Mouse (Mus musculus) lung, embryonic 15.5 days (tissue): ENCODE measurements around the gene Gngt2. TPM values are rescaled to one million over a fixed set of nuclear protein-coding genes. Genes with fewer than 3 reads are reported as not detected.
A peak's percentile ranks its signal among the peaks of the same experiment; 100 is the strongest.

Experiments
- ATAC-seq: fragments of 200-750 bp; cut with Nextera tagmentation; 2 replicates; pipeline ENCODE4 v1.8.0; 2017; ENCODE audit warnings: moderate number of reproducible peaks, borderline replicate concordance; ENCODE audit not compliant: low FRiP score, low TSS enrichment; ENCODE audit errors: extremely low read depth
- H3K27ac ChIP-seq: fragments of 300-500 bp; sonication (generic); 2 replicates; pipeline ENCODE4 v1.5.1; 2015; ENCODE audit warnings: moderate library complexity, mild to moderate bottlenecking, inconsistent platforms
- H3K27me3 ChIP-seq: fragments of 300-500 bp; sonication (generic); 2 replicates; pipeline ENCODE4 v1.6.1; 2015; ENCODE audit warnings: inconsistent platforms
- H3K36me3 ChIP-seq: fragments of 300-500 bp; sonication (generic); 2 replicates; pipeline ENCODE4 v1.6.1; 2015; ENCODE audit warnings: inconsistent platforms
- H3K4me1 ChIP-seq: fragments of 300-500 bp; sonication (generic); 2 replicates; pipeline ENCODE4 v1.6.1; 2015; ENCODE audit warnings: inconsistent platforms
- H3K4me2 ChIP-seq: fragments of 300-500 bp; sonication (generic); 2 replicates; pipeline ENCODE4 v1.6.1; 2015; ENCODE audit warnings: inconsistent platforms, mild to moderate bottlenecking, moderate library complexity
- H3K4me3 ChIP-seq: fragments of 300-500 bp; sonication (generic); 2 replicates; pipeline ENCODE4 v1.5.1; 2015; ENCODE audit warnings: mild to moderate bottlenecking, inconsistent platforms
- H3K9ac ChIP-seq: fragments of 300-500 bp; sonication (generic); 2 replicates; pipeline ENCODE4 v1.6.1; 2015; ENCODE audit warnings: inconsistent platforms
- H3K9me3 ChIP-seq: fragments of 300-500 bp; sonication (generic); 2 replicates; pipeline ENCODE4 v1.6.1; 2016; ENCODE audit warnings: inconsistent platforms
- WGBS: fragments of 180-500 bp; shearing (Covaris S2); methylation state at CpG from one replicate; pipeline ENCODE4 v1.1.7; 2015; 5-methylcytosine and 5-hydroxymethylcytosine counted together
- polyA plus RNA-seq: library from polyadenylated mRNA; unstranded; fragments of >200 nt; fragmentation: Nextera tagmentation; extraction: Ambion mirVana; gene quantifications from 2 replicates; pipeline ENCODE4 v1.2.1, GENCODE M21; 2015

The Gngt2 gene
- polyA plus RNA-seq, 1 experiment from 2014 or later, result 20.9 TPM

DNA sequence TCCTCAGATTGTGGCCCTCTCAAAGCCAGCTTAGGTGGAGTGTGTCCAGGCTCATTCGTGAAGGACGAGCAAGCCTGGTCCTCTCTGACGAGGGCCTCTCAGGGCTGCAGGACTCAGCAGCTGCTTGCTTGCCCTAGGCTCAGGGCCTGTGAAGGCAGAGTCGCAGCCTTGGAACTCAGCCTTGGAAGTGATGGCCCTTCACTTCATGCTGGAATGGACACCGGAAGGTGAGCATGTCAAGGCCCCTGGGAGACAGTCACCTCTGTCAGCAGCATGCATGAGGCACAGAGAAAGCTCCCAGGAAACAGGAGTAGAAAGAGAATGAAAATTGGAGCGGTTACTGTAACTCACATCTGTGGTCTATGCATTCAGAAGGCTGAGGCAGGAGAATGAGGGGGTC lies 25.3 kb upstream of the Gngt2 start:
- Histone ChIP-seq H3K27ac (no peak overlapping the region), H3K36me3 (no peaks in the 10 kb centered on the region), H3K27me3 (no peaks in the 10 kb centered on the region), H3K4me2 (no peak overlapping the region), H3K9ac (no peak overlapping the region), H3K4me1 (no peaks in the 10 kb centered on the region), H3K4me3 (no peak overlapping the region), H3K9me3 (no peaks in the 10 kb centered on the region)
- WGBS, result 75% methylated on average over 6 of the region's 6 CpGs
- no peak for ATAC-seq

DNA sequence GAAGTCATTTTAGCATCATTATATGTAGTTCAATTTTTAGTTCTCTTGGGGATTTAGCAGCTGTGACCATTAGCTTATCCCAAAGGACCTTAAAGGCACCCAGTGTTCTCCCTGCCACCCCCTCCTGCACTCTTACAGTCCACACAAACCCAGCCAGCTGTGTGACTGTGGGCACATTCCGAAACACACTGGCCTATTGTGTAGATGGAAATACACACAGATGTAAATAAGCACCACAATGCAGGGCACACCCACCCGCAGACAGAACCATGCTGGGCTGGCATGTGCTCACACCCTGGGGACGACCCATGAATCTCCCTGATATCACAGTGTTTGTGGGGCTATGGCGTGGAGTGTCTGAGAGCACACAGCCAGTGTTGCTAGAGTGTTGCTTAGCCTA lies 24.8 kb upstream of the Gngt2 start:
- Histone ChIP-seq H3K27me3 (no peaks in the 10 kb centered on the region), H3K9me3 (no peaks in the 10 kb centered on the region), H3K36me3 (no peaks in the 10 kb centered on the region), H3K27ac (no peak overlapping the region), H3K4me1 (no peaks in the 10 kb centered on the region), H3K4me2 (no peak overlapping the region), H3K9ac (no peak overlapping the region), H3K4me3 (no peak overlapping the region)
- no peak for ATAC-seq
- WGBS, result 71% methylated on average over 4 of the region's 4 CpGs

DNA sequence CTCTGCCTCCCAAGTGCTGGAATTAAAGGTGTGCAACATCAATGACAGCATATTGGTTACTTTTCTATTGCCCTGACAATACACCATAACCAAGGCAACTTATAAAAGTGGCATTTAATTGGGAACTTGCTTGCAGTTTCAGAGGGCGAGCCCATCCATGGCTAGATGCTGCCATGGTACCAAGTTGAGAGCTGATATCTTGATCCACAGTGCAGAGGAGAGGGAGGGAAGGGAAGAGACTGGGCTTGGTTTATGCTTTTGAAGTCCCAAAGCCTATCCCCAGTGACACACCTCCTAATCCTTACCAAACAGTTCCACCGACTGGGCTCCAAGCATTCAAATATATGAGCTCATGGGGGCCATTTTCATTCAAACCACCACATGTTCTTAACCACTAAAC lies 22.9 kb upstream of the Gngt2 start:
- no peak for ATAC-seq
- 81% methylated on average over 2 of the region's 2 CpGs for whole genome bisulfite sequencing
- H3K4me3 ChIP-seq, result no peak overlapping the region
- H3K27ac ChIP-seq, result no peak overlapping the region
- H3K4me1 ChIP-seq, result no peaks in the 10 kb centered on the region
- no peaks in the 10 kb centered on the region for H3K9me3 ChIP-seq
- H3K4me2 ChIP-seq, result no peak overlapping the region
- no peaks in the 10 kb centered on the region for H3K36me3 ChIP-seq
- no peak overlapping the region for H3K9ac ChIP-seq
- H3K27me3 ChIP-seq, result no peaks in the 10 kb centered on the region

DNA sequence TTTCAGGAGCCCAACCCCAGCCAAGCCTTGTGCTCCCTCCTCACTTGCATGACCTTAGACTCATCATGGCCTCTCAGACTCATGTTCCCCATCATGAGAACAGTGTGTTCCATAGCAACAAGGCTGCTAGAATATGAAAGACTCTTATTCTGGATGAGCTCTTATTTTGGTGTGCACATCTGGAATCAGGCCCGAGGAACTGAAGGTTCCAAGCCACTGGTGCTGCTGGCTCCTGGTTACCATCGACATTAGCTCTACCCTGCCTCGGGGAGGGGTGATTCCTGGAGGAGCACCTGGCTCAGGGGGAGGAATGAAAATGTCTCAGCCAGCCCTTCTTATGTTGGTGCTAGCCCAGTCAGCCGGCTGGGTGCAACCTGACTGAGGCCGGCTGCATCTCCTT lies 22.2 kb upstream of the Gngt2 start:
- Histone ChIP-seq H3K27me3 (no peaks in the 10 kb centered on the region), H3K9ac (no peak overlapping the region), H3K9me3 (no peaks in the 10 kb centered on the region), H3K4me1 (no peaks in the 10 kb centered on the region), H3K4me3 (no peak overlapping the region), H3K4me2 (no peak overlapping the region), H3K36me3 (no peaks in the 10 kb centered on the region), H3K27ac (no peak overlapping the region)
- ATAC-seq, result no peak
- 58% methylated on average over 5 of the region's 5 CpGs for WGBS

DNA sequence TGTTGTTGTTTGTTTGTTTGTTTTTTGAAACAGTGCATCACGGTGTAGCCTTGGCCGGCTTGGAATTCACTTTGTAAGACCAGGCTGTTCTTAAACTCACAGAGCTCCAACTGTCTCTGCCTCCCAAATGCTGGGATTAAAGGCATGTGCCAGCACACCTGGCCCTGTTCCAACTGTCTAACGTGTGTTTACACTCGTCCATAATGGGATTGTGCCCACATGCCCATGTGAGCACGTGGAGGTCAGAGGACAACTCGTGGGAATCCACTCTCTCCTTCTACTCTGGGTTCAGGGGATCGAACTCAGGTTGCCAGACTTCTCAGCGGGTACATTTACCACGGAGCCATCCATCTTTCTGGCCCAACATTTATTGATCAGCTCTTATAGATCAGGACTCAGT lies 21.6 kb upstream of the Gngt2 start:
- WGBS, result 64% methylated on average over 9 of the region's 9 CpGs
- Histone ChIP-seq H3K36me3 (no peaks in the 10 kb centered on the region), H3K4me1 (no peaks in the 10 kb centered on the region), H3K9me3 (no peaks in the 10 kb centered on the region), H3K4me2 (no peak overlapping the region), H3K9ac (no peak overlapping the region), H3K27me3 (no peaks in the 10 kb centered on the region), H3K27ac (no peak overlapping the region), H3K4me3 (no peak overlapping the region)
- no peak for ATAC-seq

DNA sequence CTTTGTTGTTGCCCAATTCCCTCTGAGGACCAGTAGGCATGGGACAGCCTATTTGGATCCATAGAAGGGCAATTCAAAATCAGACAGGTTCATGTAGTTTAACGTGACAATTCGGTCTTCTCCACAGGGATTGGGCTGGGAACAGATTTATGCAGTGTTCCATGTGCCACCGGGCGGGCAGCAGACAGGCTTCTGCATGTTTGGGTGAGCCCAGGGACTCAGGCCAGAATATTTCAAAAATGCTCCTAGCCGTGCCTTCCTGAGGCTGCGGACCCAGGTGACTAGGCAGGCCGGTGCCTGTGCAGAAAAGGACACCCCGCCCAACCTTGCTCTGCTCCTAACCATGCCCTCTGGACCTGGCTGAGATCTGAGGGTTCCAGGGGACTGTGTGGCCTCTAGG lies 17.9 kb upstream of the Gngt2 start:
- Histone ChIP-seq H3K4me2 (no peak overlapping the region), H3K27ac (no peak overlapping the region), H3K9me3 (no peaks in the 10 kb centered on the region), H3K36me3 (no peaks in the 10 kb centered on the region), H3K4me3 (no peak overlapping the region), H3K9ac (no peak overlapping the region), H3K27me3 (peaks cover 6% of the 10 kb centered on the region; the same call in 1 of the 2 replicates), H3K4me1 (peaks cover 4% of the 10 kb centered on the region; the same call in 1 of the 2 replicates)
- 82% methylated on average over 8 of the region's 8 CpGs for WGBS
- ATAC-seq, result no peak

DNA sequence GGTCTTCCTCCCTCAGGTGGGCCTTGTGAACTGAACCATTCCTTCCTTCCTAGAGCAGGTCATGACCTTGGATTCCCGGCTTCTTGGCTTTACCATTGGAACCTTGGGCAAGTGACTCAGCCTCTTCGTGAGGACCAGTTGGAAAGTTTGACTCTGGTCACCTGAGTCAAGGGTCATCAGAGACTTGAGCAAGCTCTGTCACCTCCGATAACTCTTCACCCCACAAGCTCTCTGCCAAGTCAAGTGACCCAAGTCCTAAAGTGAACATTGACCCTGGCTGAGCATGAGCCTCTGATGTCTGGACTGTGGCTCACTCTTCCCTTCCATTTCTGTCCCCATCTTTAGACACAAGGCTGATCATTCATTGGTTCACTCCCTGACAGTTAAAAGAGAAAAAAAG lies 15.5 kb upstream of the Gngt2 start:
- H3K9ac ChIP-seq, result no peak overlapping the region
- H3K4me1 ChIP-seq, result peaks cover 13% of the 10 kb centered on the region
- 75% methylated on average over 3 of the region's 3 CpGs for WGBS
- no peak overlapping the region for H3K4me2 ChIP-seq
- no peak overlapping the region for H3K4me3 ChIP-seq
- H3K27ac ChIP-seq, result no peak overlapping the region
- peaks cover 23% of the 10 kb centered on the region; the same call in 1 of the 2 replicates for H3K27me3 ChIP-seq
- no peak for ATAC-seq
- no peaks in the 10 kb centered on the region for H3K9me3 ChIP-seq
- H3K36me3 ChIP-seq, result no peaks in the 10 kb centered on the region

DNA sequence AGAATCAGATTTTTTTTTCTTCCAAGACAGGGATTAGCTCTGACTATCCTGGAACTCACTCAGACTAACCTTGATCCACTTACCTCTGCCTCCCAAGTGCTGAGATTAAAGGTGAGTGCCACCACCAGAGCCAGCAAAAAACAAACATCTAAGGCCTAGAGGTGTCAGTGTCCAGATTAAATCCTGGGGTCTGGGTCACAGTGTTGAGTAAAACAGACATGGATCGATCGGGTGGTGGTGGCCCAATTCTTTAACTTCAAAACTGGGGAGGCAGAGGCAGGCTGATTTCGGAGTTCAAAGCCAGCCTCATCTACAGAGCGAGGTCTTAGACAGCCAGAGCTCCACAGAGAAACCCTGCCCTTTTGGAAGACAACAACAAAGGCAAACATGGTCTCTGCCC lies 14.6 kb upstream of the Gngt2 start:
- Histone ChIP-seq H3K27ac (no peak overlapping the region), H3K4me1 (peaks cover 13% of the 10 kb centered on the region), H3K9ac (no peak overlapping the region), H3K36me3 (no peaks in the 10 kb centered on the region), H3K4me2 (no peak overlapping the region), H3K9me3 (no peaks in the 10 kb centered on the region), H3K27me3 (peaks cover 33% of the 10 kb centered on the region; the same call in 1 of the 2 replicates), H3K4me3 (no peak overlapping the region)
- 90% methylated on average over 4 of the region's 4 CpGs for WGBS
- no peak for ATAC-seq

DNA sequence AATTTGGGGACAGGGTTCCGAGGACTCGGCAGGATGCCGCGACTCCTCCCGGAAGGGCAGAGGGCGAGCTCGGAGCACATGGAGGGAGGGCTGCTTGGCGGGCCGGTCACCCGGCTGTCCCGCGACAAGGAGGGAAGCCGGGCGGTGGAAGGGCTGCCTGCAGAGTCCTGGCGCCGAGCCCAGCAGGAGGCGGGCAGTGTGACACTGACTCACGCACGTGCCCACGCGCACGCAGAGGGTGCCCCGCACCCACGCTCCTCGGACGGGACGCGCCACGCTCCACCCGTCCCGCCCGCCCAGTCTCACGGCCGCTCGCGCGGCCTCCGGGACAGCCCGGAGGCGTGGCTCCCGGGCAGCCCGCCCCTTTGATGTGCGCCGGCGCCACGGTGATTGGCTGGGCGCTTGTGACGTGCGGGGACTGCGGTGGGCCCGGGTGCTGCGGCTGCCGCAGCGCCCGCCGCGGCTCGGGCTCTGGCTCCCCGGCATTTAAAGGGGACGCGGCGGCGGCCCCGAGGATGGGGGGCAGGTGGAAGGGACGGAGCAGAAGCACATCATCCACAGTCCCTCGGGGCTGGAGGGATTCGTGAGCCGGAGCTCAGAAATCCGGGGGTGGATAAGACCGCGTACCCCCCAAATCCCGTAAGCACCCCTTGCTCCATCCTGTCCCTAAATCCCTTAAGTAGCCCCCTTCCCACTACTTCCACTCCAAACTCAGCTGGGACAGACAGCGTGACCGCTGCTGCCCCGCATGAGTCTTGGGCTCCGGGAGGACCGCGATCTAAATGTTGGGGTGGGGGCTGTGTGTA lies 12.7 kb upstream of the Gngt2 start, which contains the start of gene Phospho1:
Gene Phospho1, plus strand, starts transcription at position 429 of the 806 bp plus-strand sequence.
- H3K4me2 ChIP-seq, result peak within 1 kb of the TSS; percentile 99
- H3K4me3 ChIP-seq, result peak within 1 kb of the TSS; percentile 56
- peaks cover 48% of the 10 kb centered on the region for H3K27me3 ChIP-seq
- H3K9me3 ChIP-seq, result no peaks in the 10 kb centered on the region
- 0 out of 2 replicates have a peak within 1 kb of the TSS, but pooled peaks have one; percentile 5 for H3K27ac ChIP-seq
- under 1% methylated on average over 67 of the region's 78 CpGs for WGBS
- peak; percentile 96 for ATAC-seq
- H3K9ac ChIP-seq, result peak within 1 kb of the TSS; percentile 52
- no peaks in the 10 kb centered on the region for H3K36me3 ChIP-seq
- H3K4me1 ChIP-seq, result peaks cover 13% of the 10 kb centered on the region

DNA sequence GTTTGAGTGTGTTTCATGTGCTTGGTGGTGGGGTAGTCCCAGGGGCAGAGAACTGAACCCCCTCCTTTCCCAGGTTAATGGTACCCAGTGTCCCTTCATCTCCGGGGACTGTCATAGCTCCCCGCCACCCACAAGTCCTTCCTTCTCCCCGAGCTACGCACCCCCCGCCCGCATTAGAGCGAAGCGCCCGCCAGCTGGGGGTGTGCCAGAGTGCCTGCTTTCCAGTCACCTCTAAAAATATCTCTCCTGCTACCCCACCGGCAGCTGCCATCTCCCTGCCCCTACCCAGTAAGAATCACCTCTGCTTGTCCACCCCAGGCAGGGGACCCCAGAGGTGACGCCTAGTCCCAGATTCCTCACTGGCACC lies 12.2 kb upstream of the Gngt2 start:
- Histone ChIP-seq H3K27me3 (peaks cover 54% of the 10 kb centered on the region), H3K4me1 (peaks cover 15% of the 10 kb centered on the region), H3K9ac (peak overlapping the region; percentile 52), H3K36me3 (no peaks in the 10 kb centered on the region), H3K9me3 (no peaks in the 10 kb centered on the region), H3K4me2 (peak overlapping the region; percentile 99), H3K4me3 (peak overlapping the region; percentile 56), H3K27ac (no peak overlapping the region)
- WGBS, result 0% methylated on average over 11 of the region's 11 CpGs
- 0 out of 2 replicates have a peak, but pooled peaks have one; percentile 3 for ATAC-seq

DNA sequence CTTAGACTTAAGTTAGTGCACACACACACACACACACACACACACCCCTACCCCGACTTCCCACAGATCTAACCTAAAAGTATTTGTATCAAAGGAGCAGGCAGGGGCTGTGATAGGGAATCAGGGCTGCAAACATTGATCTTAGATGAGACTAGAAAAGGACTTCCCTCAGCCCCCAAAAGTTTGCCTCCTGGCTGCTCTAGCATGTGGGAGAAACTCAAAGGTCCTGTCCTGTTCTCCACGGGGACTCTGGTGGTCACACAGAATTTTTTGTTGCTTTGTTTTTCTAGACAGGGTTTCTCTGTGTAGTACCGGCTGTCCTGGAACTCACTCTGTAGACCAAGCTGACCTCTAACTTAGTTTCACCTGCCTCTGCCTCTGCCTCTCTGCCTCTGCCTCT lies 11.4 kb upstream of the Gngt2 start:
- WGBS, result 48% methylated on average over 3 of the region's 3 CpGs
- no peak overlapping the region for H3K4me3 ChIP-seq
- H3K36me3 ChIP-seq, result no peaks in the 10 kb centered on the region
- no peak for ATAC-seq
- H3K4me1 ChIP-seq, result peaks cover 22% of the 10 kb centered on the region
- no peaks in the 10 kb centered on the region for H3K9me3 ChIP-seq
- H3K27ac ChIP-seq, result no peak overlapping the region
- H3K27me3 ChIP-seq, result peaks cover 62% of the 10 kb centered on the region
- peak overlapping the region; percentile 99; the same call in 1 of the 2 replicates for H3K4me2 ChIP-seq
- H3K9ac ChIP-seq, result no peak overlapping the region

DNA sequence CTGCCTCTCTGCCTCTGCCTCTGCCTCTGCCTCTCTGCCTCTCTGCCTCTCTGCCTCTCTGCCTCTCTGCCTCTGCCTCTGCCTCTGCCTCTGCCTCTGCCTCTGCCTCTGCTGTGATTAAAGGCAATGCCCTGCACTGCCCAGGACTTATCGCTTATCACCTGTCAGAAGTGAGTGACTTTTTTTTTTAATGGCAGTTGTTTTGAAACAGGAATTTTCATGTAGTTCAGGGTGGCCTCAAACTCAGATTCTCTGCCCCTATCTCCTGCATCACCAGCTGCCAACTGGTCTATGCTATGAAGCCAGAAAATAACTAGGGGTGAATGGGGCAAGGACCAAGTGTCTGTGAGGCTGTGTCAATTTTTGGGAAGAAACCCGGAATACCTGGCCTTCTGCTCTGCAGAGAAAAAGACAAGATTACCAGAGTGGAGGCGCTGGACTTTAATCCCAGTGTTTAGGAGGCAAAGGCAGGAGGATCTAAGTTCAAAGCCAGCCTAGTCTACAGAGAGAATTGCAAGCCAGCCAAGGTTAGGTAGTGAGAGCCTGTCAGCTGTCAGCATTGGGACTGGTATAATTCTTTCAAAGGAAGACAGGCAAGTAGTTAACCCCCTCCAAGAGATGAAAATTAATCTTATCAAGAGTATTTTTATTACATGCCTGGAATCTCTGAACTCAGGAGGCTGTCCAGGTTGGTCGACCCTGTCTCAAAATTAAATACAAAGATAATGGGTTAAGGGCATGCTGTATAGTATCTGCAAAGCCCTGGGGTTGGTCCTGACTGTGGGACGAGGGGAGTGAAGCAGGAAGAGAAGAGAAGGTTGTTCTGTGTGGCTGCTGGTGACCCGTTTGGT lies 10.5 kb upstream of the Gngt2 start:
- Histone ChIP-seq H3K4me2 (no peak overlapping the region), H3K36me3 (no peaks in the 10 kb centered on the region), H3K4me1 (peaks cover 32% of the 10 kb centered on the region), H3K9ac (no peak overlapping the region), H3K27ac (no peak overlapping the region), H3K4me3 (no peak overlapping the region), H3K27me3 (peaks cover 71% of the 10 kb centered on the region), H3K9me3 (no peaks in the 10 kb centered on the region)
- no peak for ATAC-seq
- 47% methylated on average over 6 of the region's 6 CpGs for WGBS
